Mouse (Mus musculus): ENCODE measurements around the gene Ppp1r17. TPM values are rescaled to one million over a fixed set of nuclear protein-coding genes. Genes with fewer than 3 reads are reported as not detected.

Ppp1r17 gene
- total RNA-seq, 2 experiments from 2014 or later = 0.19 to 0.28 TPM

Other genes with a start within 250 kb of the Ppp1r17 start
- gene Itprid1, start 180.6 kb upstream of the Ppp1r17 start, total RNA-seq (2021) = 1 to 10 TPM in 1 of 2 experiments, under 1 TPM in 1; 0.84 to 1.4 TPM